In the genomic region with DNA sequence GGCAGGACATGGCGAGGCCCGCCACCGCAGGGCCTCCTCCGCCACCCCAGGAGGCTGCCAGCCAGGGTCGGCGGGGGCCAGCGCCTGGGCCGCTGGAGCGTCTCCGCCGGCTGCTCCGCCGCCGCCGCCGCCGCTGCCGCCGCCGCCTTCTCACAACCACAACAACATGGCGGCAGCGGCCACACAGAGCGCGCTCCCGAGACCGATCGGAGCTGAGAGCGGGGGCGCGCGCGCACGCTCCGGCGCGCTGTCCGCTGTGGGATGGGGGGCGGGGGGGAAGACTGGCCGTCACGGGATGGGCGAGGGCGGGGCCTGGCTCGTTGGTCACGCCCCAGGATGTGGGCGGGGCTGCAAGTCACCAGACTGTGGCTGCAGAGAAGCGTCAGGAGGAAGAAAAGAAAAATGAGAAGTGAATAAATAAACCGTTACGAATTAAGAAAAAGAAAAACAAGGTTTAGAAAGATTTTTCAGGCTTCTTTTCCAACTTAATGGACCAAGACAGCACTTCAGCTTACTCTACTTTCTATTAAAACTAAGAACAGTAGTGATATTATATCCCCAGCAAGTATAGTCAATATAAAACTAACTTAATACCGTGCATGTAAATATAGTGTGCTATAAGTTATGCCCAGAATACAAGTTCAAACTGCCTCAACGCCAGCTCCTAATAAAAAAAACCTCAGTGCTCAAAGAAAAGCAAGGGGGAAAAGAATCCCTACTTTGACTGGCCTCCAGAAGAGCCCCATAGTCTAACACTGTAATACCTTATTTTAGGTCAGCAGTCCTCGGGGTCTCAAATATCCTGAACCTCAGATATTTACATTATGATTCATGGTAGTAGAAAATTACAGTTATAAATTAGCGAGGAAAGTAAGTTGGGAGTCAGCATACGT, we compare ENCODE assay signal across 8 mouse cellular contexts. TPM values are rescaled to one million over a fixed set of nuclear protein-coding genes. Genes with fewer than 3 reads are reported as not detected.
A peak's percentile ranks its signal among the peaks of the same experiment; 100 is the strongest.
DNase-seq lines count a peak whose midpoint lies in the region; ATAC-seq and TF ChIP-seq lines count a peak whose summit lies in the region.

A gene (minus strand): TSS at position 256 of the 893 bp plus-strand sequence.

- H3K9ac ChIP-seq in hindbrain, embryonic 14.5 days: peak within 1 kb of the TSS; percentile 94

- DNase-seq in Patski (ENCODE audit: low read depth, low spot score): peak; percentile 51
- DNase-seq in cerebellum, postnatal 14 days: peak; percentile 96 to 97
- DNase-seq in frontal cortex, postnatal 25 days (ENCODE audit: low spot score in 2 of 2): peak; percentile 75 to 82
- DNase-seq in hindbrain, embryonic 14.5 days (ENCODE audit: low spot score): peak; percentile 94
- peak; percentile 87 to 89 for DNase-seq in layer of hippocampus, postnatal 36 days
- peak; percentile 98 for DNase-seq in lung, postnatal 36 days
- peak; percentile 97 for DNase-seq in retina, postnatal 1 day
- DNase-seq in urinary bladder, adult 18-20 months (ENCODE audit: low spot score in 2 of 2): peak; percentile 90 to 96

- no peaks in the 10 kb centered on the region for H3K36me3 ChIP-seq in hindbrain, embryonic 14.5 days (replicated peaks; ENCODE audit: control insufficient read depth, insufficient read depth)

- H3K9me3 ChIP-seq in hindbrain, embryonic 14.5 days (ENCODE audit: control insufficient read depth, low read length): no peaks in the 10 kb centered on the region

- H3K4me3 ChIP-seq in hindbrain, embryonic 14.5 days (replicated peaks; ENCODE audit: low read length): peak within 1 kb of the TSS; percentile 94

- peak within 1 kb of the TSS; percentile 70 for H3K4me2 ChIP-seq in hindbrain, embryonic 14.5 days (replicated peaks)

- peak; percentile 72 for ATAC-seq in Patski
- peak; percentile 94 for ATAC-seq in hindbrain, embryonic 14.5 days (ENCODE audit: low FRiP score)

- in situ Hi-C loops in Patski (cut with MboI; ENCODE audit: low pct_unique_long_range_greater_than_20kb): loop anchor here (5.0 kb wide), 1 partner anchor 42 kb away; a partner anchor contains a TSS

- CTCF ChIA-PET in Patski (lab: Charles Lee): no interaction called here

- H3K4me1 ChIP-seq in hindbrain, embryonic 14.5 days (replicated peaks; ENCODE audit: control insufficient read depth, insufficient read depth, low read length): peaks cover 27% of the 10 kb centered on the region

- WGBS in hindbrain, embryonic 14.5 days: 5% methylated on average over 53 of the region's 53 CpGs

- H3K27ac ChIP-seq in hindbrain, embryonic 14.5 days: peak within 1 kb of the TSS; percentile 94

- H3K27me3 ChIP-seq in Patski: no peaks in the 10 kb centered on the region
- H3K27me3 ChIP-seq in hindbrain, embryonic 14.5 days (ENCODE audit: control insufficient read depth, insufficient read depth, low read length): no peaks in the 10 kb centered on the region

- no peak for TF ChIP-seq CTCF in Patski (IDR thresholded peaks at IDR 0.05)

- POLR2A ChIA-PET in Patski (lab: Charles Lee): interaction anchor here (1.0 to 1.9 kb wide), 2 partner anchors 12 to 43 kb away, joined by 6 to 8 read pairs; a partner anchor contains a TSS

RNA-seq across cellular contexts. Expression of the gene that starts here (rescaled TPM):
- 49.1 TPM for polyA plus RNA-seq in Patski (2021)
- 39.9 and 43.0 TPM in 2 replicates for polyA plus RNA-seq in hindbrain, embryonic 14.5 days (2014; fragmentation: Nextera tagmentation; extraction: Ambion mirVana)
- 10 to 100 TPM; 71.5 to 73.3 TPM for total RNA-seq in layer of hippocampus, postnatal 36 days (2021)

Comparison
In these comparisons a context has a peak if more than half of its experiments do, and no peak if none do; other contexts are left out.
1. Peak in every context shown above with its lines: DNase-seq, ATAC-seq, H3K4me3 ChIP-seq and H3K27ac ChIP-seq.